Mouse (Mus musculus): ENCODE data around the gene Gm15217. TPM values are rescaled to one million over a fixed set of nuclear protein-coding genes. Genes with fewer than 3 reads are reported as not detected.

Gene Gm15217
- polyA plus RNA-seq (2017; shearing (Covaris generic)), result not detected

GRCm38 (mm10) chr14:46379285-46379684 lies at the start of gene Gm15217:
TSS of gene Gm15217 (plus strand) at chr14:46379414.

DNA sequence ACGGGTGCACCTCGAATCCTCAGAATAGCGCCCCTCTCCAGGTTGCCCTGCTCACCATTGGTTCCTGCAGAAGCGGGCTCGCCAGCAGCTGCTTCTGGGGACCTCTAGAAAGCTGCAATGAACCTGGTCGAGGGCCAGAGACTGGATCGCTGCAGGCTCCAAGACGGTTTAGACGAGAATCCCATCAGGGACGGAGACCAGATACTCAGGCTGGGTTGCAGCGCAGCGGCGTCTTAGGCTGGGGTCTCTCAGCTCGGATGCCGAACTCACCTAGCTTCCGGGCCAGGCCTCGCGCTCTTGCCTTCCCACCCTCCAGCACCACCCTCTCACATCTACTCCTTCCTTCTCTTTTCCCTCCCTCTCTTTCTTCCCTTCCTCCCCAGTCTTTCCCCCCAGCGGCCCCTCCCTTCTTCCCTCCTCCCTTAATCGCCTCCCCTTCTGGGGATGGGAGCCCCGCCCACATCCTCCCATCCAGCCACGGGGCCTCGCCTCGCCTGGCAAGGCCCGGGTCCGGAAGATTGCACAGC lies 11.1 kb downstream of the Gm15217 start, which contains the start of gene Bmp4:
Gene Bmp4 (minus strand): TSS at position 421 of the 527 bp plus-strand sequence.

Other genes starting within 250 kb of the Gm15217 start
- gene Bmp4, start 11.3 kb downstream of the Gm15217 start, polyA plus RNA-seq (2017; shearing (Covaris generic)), result not detected